ENCODE assay signal across 19 mouse cellular contexts in genomic region chr9:56485423-56485822, GRCm38 (mm10).
"Had no signal": no experiment of that assay in that cellular context is flagged by ENCODE, and none has a peak within 500 bp of the region (broad histone marks: within the 10 kb centered on the region; RNA-seq: fewer than 3 reads in every experiment).

No protein-coding gene starts in this region.

- H3K27ac ChIP-seq: kidney, embryonic 15.5 days; left cerebral cortex, adult 2 months; liver, embryonic 13.5 days; neural tube, embryonic 12.5 days; stomach, postnatal 0 days had no signal

- H3K27me3 ChIP-seq: kidney, embryonic 15.5 days; liver, embryonic 13.5 days; neural tube, embryonic 12.5 days had no signal

- H3K4me2 ChIP-seq: kidney, embryonic 15.5 days; liver, embryonic 13.5 days; midbrain, embryonic 11.5 days; neural tube, embryonic 12.5 days had no signal

- H3K9me3 ChIP-seq: kidney, embryonic 15.5 days; liver, embryonic 13.5 days; neural tube, embryonic 12.5 days had no signal

- H3K9ac ChIP-seq: kidney, embryonic 15.5 days; liver, embryonic 13.5 days; neural tube, embryonic 12.5 days had no signal

- DNase-seq: kidney, postnatal 10 days; kidney, postnatal 36 days; layer of hippocampus, postnatal 36 days; liver, embryonic 13.5 days; lung, adult 2 months; lung, postnatal 14 days; lung, postnatal 4 days; midbrain, embryonic 14.5 days; right cerebral cortex, adult 18-20 months; right cerebral cortex, postnatal 14 days; right cerebral cortex, postnatal 4 days; thymus, adult 2 months; thymus, postnatal 14 days; thymus, postnatal 4 days had no signal

- H3K4me3 ChIP-seq: kidney, embryonic 15.5 days; left cerebral cortex, adult 2 months; liver, embryonic 13.5 days; neural tube, embryonic 12.5 days had no signal

- H3K4me1 ChIP-seq: neural tube, embryonic 12.5 days had no signal
